ENCODE assay signal across 8 mouse cellular contexts in genomic region chr7:109536451-109536946, GRCm38 (mm10). TPM values are rescaled to one million over a fixed set of nuclear protein-coding genes. Genes with fewer than 3 reads are reported as not detected.
A peak's percentile ranks its signal among the peaks of the same experiment; 100 is the strongest.
DNase-seq lines count a peak whose midpoint lies in the region; ATAC-seq and TF ChIP-seq lines count a peak whose summit lies in the region.

No protein-coding gene starts in this region.

- H3K4me3 ChIP-seq in kidney, adult 2 months (ENCODE audit: insufficient read depth, low read depth, low read length) = no peak overlapping the region
- no peak overlapping the region for H3K4me3 ChIP-seq in brown adipose tissue, adult 24 weeks (ENCODE audit: insufficient read depth, low read depth, low read length)
- no peak overlapping the region; the same call in 1 of the 2 replicates for H3K4me3 ChIP-seq in gastrocnemius, adult 2 months
- no peak overlapping the region for H3K4me3 ChIP-seq in intestine, embryonic 14.5 days (ENCODE audit: low read depth, low read length)
- no peak overlapping the region for H3K4me3 ChIP-seq in midbrain, embryonic 12.5 days

- no peaks in the 10 kb centered on the region for H3K36me3 ChIP-seq in kidney, adult 2 months (ENCODE audit: control insufficient read depth, insufficient read depth, low read length)
- peaks cover 95% of the 10 kb centered on the region for H3K36me3 ChIP-seq in intestine, embryonic 14.5 days (ENCODE audit: control insufficient read depth, insufficient read depth, low read length)
- peaks cover 26% of the 10 kb centered on the region for H3K36me3 ChIP-seq in midbrain, embryonic 12.5 days

- ATAC-seq in intestine, embryonic 14.5 days (replicated peaks; ENCODE audit: low FRiP score, low TSS enrichment, low read depth) = no peak
- ATAC-seq in midbrain, embryonic 12.5 days (ENCODE audit: low FRiP score, low read depth) = peak; percentile 56; the same call in 1 of the 2 replicates

- H3K4me2 ChIP-seq in intestine, embryonic 14.5 days (ENCODE audit: low read length) = no peak overlapping the region
- H3K4me2 ChIP-seq in midbrain, embryonic 12.5 days (replicated peaks) = no peak overlapping the region

- DNase-seq in kidney, adult 2 months = peak; percentile 56
- DNase-seq in kidney, adult 11 months = no peak
- DNase-seq in gastrocnemius, adult 2 months = peak; percentile 88
- DNase-seq in intestine, embryonic 14.5 days (ENCODE audit: low spot score) = no peak
- DNase-seq in thymus, postnatal 10 days (ENCODE audit: low spot score in 2 of 2) = no peak
- no peak for DNase-seq in thymus, adult 18-20 months

- no peaks in the 10 kb centered on the region for H3K4me1 ChIP-seq in kidney, adult 2 months (ENCODE audit: control insufficient read depth, insufficient read depth, low read length)
- peaks cover 41% of the 10 kb centered on the region for H3K4me1 ChIP-seq in brown adipose tissue, adult 24 weeks (ENCODE audit: control insufficient read depth, insufficient read depth, insufficient read length, low read length)
- H3K4me1 ChIP-seq in intestine, embryonic 14.5 days (replicated peaks; ENCODE audit: control insufficient read depth, insufficient read depth, low read length) = no peaks in the 10 kb centered on the region
- no peaks in the 10 kb centered on the region for H3K4me1 ChIP-seq in midbrain, embryonic 12.5 days

- H3K27ac ChIP-seq in kidney, adult 2 months (ENCODE audit: insufficient read depth, low read depth, low read length) = peak overlapping the region; percentile 20; the same call in 1 of the 2 replicates
- peak overlapping the region; percentile 50 for H3K27ac ChIP-seq in brown adipose tissue, adult 24 weeks (replicated peaks; ENCODE audit: low read depth, low read length)
- H3K27ac ChIP-seq in gastrocnemius, adult 2 months = peak overlapping the region; percentile 82
- H3K27ac ChIP-seq in intestine, embryonic 14.5 days (ENCODE audit: low read depth) = peak overlapping the region; percentile 60; the same call in 1 of the 2 replicates
- no peak overlapping the region; the same call in 1 of the 2 replicates for H3K27ac ChIP-seq in midbrain, embryonic 12.5 days (replicated peaks)

- TF ChIP-seq POLR2A in kidney, adult 2 months (IDR thresholded peaks at IDR 0.05; ENCODE audit: low read depth, low read length) = no peak

- no peaks in the 10 kb centered on the region for H3K27me3 ChIP-seq in kidney, adult 2 months (replicated peaks; ENCODE audit: control insufficient read depth, insufficient read depth, low read length)
- no peaks in the 10 kb centered on the region for H3K27me3 ChIP-seq in intestine, embryonic 14.5 days (replicated peaks; ENCODE audit: control insufficient read depth, insufficient read depth, low read length)
- no peaks in the 10 kb centered on the region for H3K27me3 ChIP-seq in midbrain, embryonic 12.5 days

- no peak overlapping the region for H3K9ac ChIP-seq in intestine, embryonic 14.5 days (ENCODE audit: low read length)
- no peak overlapping the region for H3K9ac ChIP-seq in midbrain, embryonic 12.5 days (replicated peaks)

- intact Hi-C loops in gastrocnemius, adult 2 months (cut with DNase I) = no loop called here

- TF ChIP-seq CTCF in kidney, adult 2 months (conservative IDR thresholded peaks at IDR 0.05; ENCODE audit: insufficient read depth, insufficient read length, low read depth, low read length) = no peak
- 0 out of 2 replicates have a peak, but pooled peaks have one; percentile 6 for TF ChIP-seq CTCF in gastrocnemius, adult 2 months (IDR thresholded peaks at IDR 0.05)

- no peaks in the 10 kb centered on the region for H3K9me3 ChIP-seq in intestine, embryonic 14.5 days (ENCODE audit: control insufficient read depth, low read length)
- H3K9me3 ChIP-seq in midbrain, embryonic 12.5 days = no peaks in the 10 kb centered on the region

- WGBS in kidney, adult 2 months = 70% methylated on average over 4 of the region's 4 CpGs
- WGBS in intestine, embryonic 14.5 days = 69% methylated on average over 4 of the region's 4 CpGs
- 45% methylated on average over 4 of the region's 4 CpGs for WGBS in midbrain, embryonic 12.5 days

RNA-seq across cellular contexts. Expression of gene Rpl27a, which starts 17.6 kb away (rescaled TPM):
- 278 and 374 TPM in 2 replicates for polyA plus RNA-seq in kidney, adult 2 months (2012; rRNA removed)
- polyA plus RNA-seq in brown adipose tissue, adult 24 weeks (2012; ENCODE audit: insufficient read depth, insufficient read length, missing spikeins) = 113 and 190 TPM in 2 replicates
- total RNA-seq in gastrocnemius, adult 2 months (2021) = 100 to 1,000 TPM in 1 of 2 experiments, 10 to 100 TPM in 1; 78.8 to 109 TPM
- polyA plus RNA-seq in intestine, embryonic 14.5 days (2014; fragmentation: Nextera tagmentation; extraction: Ambion mirVana) = 164 and 177 TPM in 2 replicates
- polyA plus RNA-seq in midbrain, embryonic 12.5 days (2016; fragmentation: Nextera tagmentation; extraction: Ambion mirVana) = 93.5 and 93.7 TPM in 2 replicates

RNA-seq across cellular contexts. Expression of gene Trim66, which starts 28.6 kb away (rescaled TPM):
- 0.03 and 0.04 TPM in 2 replicates for polyA plus RNA-seq in kidney, adult 2 months (2012; rRNA removed)
- polyA plus RNA-seq in brown adipose tissue, adult 24 weeks (2012; ENCODE audit: insufficient read depth, insufficient read length, missing spikeins) = 0.38 TPM in 1 of 2 replicates, not detected in the other
- total RNA-seq in gastrocnemius, adult 2 months (2021) = under 1 TPM; 0.17 to 0.23 TPM
- 0.15 TPM in 1 of 2 replicates, not detected in the other for polyA plus RNA-seq in intestine, embryonic 14.5 days (2014; fragmentation: Nextera tagmentation; extraction: Ambion mirVana)
- 0.21 and 0.23 TPM in 2 replicates for polyA plus RNA-seq in midbrain, embryonic 12.5 days (2016; fragmentation: Nextera tagmentation; extraction: Ambion mirVana)

Comparison
In these comparisons a context has a peak if more than half of its experiments do, and no peak if none do; other contexts are left out.
1. DNase-seq: peak in kidney, adult 2 months (single experiment) and gastrocnemius, adult 2 months (single experiment); none in kidney, adult 11 months (single experiment), intestine, embryonic 14.5 days (single experiment), thymus, postnatal 10 days (0 of 2) and thymus, adult 18-20 months (0 of 2).